Mouse (Mus musculus) limb, embryonic 12.5 days (tissue): ENCODE results near the gene Gm44596. TPM values are rescaled to one million over a fixed set of nuclear protein-coding genes. Genes with fewer than 3 reads are reported as not detected.

ENCODE experiments used
- ATAC-seq: fragments of 200-750 bp; cut with Nextera tagmentation; 2 replicates; pipeline ENCODE4 v1.8.0; 2017; ENCODE audit warnings: low read depth, moderate TSS enrichment; ENCODE audit not compliant: insufficient number of reproducible peaks, insufficient read depth, low FRiP score, low TSS enrichment
- H3K27ac ChIP-seq: fragments of 300-500 bp; sonication (generic); 2 replicates; pipeline ENCODE4 v1.5.1; 2016; ENCODE audit warnings: mild to moderate bottlenecking, moderate library complexity
- H3K27me3 ChIP-seq: fragments of 300-500 bp; sonication (generic); 2 replicates; pipeline ENCODE4 v1.6.1; 2016; ENCODE audit warnings: mild to moderate bottlenecking, moderate library complexity
- H3K36me3 ChIP-seq: fragments of 300-500 bp; sonication (generic); 2 replicates; pipeline ENCODE4 v1.6.1; 2016; ENCODE audit warnings: mild to moderate bottlenecking, moderate library complexity
- H3K4me1 ChIP-seq: fragments of 300-500 bp; sonication (generic); replicated peaks from 2 replicates; pipeline ENCODE4 v1.6.1; 2016
- H3K4me2 ChIP-seq: fragments of 300-500 bp; sonication (generic); 2 replicates; pipeline ENCODE4 v1.6.1; 2016; ENCODE audit warnings: mild to moderate bottlenecking, moderate library complexity
- H3K4me3 ChIP-seq: fragments of 300-500 bp; sonication (generic); replicated peaks from 2 replicates; pipeline ENCODE4 v1.5.1; 2016; ENCODE audit warnings: mild to moderate bottlenecking
- H3K9ac ChIP-seq: fragments of 300-500 bp; sonication (generic); replicated peaks from 2 replicates; pipeline ENCODE4 v1.6.1; 2016; ENCODE audit warnings: mild to moderate bottlenecking, moderate library complexity
- H3K9me3 ChIP-seq: fragments of 300-500 bp; sonication (generic); 2 replicates; pipeline ENCODE4 v1.6.1; 2016; ENCODE audit warnings: mild to moderate bottlenecking, moderate library complexity
- WGBS: fragments of 180-500 bp; shearing (Covaris S2); methylation state at CpG from one replicate; pipeline ENCODE4 v1.1.7; 2016; 5-methylcytosine and 5-hydroxymethylcytosine counted together
- polyA plus RNA-seq: library from polyadenylated mRNA; unstranded; fragments of >200 nt; fragmentation: Nextera tagmentation; extraction: Ambion mirVana; gene quantifications from 2 replicates; pipeline ENCODE4 v1.2.1, GENCODE M21; 2016

Gene Gm44596
- polyA plus RNA-seq, 1 experiment from 2014 or later: not detected

DNA sequence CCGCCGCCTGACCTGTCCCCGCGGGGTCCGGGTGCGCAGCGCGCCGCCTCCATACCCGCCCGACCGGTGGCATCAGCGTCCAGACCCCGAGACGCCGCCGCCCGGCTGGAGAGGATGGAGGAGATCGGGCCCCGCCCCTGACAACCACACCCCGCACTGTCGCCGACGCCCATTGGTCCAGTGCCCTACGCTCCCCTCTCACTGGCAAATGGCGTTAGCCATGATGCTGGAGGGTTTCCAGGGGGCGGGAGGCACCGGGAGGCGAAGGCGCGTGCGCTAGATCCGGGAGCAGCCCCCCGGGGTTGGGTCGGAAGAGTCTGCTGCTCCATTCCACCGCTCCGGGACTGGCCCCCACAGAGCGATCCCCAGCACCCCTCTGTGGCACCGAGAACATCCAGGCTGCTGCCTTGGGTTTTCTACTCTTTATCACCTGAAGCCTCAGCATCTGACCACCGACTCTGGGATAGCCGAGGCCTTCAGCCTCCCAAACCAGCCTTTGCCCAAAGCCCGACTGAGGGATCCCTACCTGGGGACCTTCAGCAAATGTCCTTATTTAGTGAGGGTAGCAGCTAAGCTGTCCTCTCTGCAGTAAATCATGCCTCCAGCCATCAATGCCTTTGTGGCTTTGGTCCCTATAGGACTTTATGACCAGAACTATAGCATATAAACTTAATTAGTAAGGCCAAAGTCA is 19.4 kb upstream of the Gm44596 start, which contains the start of gene Tulp3:
Gene Tulp3, minus strand, starts transcription at position 126 of the 691 bp plus-strand sequence.
- Histone ChIP-seq H3K4me1 (peaks cover 25% of the 10 kb centered on the region), H3K4me2 (peak within 1 kb of the TSS; percentile 81), H3K27me3 (no peaks in the 10 kb centered on the region), H3K27ac (peak within 1 kb of the TSS; percentile 57), H3K9me3 (no peaks in the 10 kb centered on the region), H3K9ac (peak within 1 kb of the TSS; percentile 73), H3K36me3 (peaks cover 32% of the 10 kb centered on the region), H3K4me3 (peak within 1 kb of the TSS; percentile 70)
- peak; percentile 98 for ATAC-seq
- under 1% methylated on average over 42 of the region's 42 CpGs for WGBS

DNA sequence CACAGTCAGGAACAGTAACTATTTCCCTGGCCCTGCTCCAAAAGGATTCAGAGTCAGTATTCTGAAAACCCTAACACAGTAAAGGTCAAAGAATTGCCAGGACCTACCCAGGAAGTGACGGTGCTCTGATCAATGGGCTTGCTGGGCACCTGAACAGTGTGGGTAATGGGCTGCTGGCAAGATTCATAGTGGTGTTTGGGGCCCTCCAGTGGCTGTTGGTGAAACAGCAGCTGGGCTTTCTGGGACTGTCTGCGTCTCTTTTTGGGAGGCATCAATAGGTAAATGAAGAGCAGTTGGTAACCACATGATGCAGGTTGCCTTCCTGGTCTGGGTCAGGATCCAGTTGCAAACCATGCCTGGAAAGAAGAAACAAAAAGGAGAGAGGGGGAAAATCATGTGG is 16.3 kb upstream of the Gm44596 start:
- H3K9ac ChIP-seq: no peak overlapping the region
- H3K4me2 ChIP-seq: no peak overlapping the region
- H3K36me3 ChIP-seq: peaks cover 25% of the 10 kb centered on the region
- no peak overlapping the region for H3K4me3 ChIP-seq
- 36% methylated on average over 2 of the region's 2 CpGs for WGBS
- no peaks in the 10 kb centered on the region for H3K27me3 ChIP-seq
- H3K9me3 ChIP-seq: no peaks in the 10 kb centered on the region
- peaks cover 39% of the 10 kb centered on the region for H3K4me1 ChIP-seq
- no peak overlapping the region for H3K27ac ChIP-seq
- no peak for ATAC-seq

DNA sequence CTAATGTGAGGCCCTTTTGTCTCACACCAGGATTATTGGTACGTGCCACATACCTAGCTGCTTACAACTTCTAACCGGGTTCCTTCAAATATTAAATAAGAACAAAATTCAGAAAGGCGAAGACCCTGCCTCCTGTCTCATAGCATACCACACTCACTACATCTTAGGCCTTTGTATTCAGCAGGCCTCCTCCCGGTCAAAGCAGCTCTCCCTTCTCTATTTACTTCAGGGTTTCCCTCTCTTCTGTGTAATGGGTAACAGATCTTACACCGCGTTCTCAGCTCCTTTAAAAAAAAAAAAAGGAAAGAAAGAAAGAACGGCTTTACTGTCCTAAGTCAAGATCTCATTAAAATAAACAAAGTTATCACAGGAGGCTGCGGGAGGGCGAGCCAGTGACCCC is 13.4 kb upstream of the Gm44596 start:
- no peaks in the 10 kb centered on the region for H3K27me3 ChIP-seq
- WGBS: 22% methylated on average over 9 of the region's 9 CpGs
- ATAC-seq: no peak
- no peaks in the 10 kb centered on the region for H3K9me3 ChIP-seq
- peak overlapping the region; percentile 89 for H3K4me2 ChIP-seq
- peak overlapping the region; percentile 96 for H3K4me3 ChIP-seq
- peaks cover 40% of the 10 kb centered on the region for H3K36me3 ChIP-seq
- peak overlapping the region; percentile 88 for H3K9ac ChIP-seq
- H3K4me1 ChIP-seq: peaks cover 28% of the 10 kb centered on the region
- peak overlapping the region; percentile 96 for H3K27ac ChIP-seq

DNA sequence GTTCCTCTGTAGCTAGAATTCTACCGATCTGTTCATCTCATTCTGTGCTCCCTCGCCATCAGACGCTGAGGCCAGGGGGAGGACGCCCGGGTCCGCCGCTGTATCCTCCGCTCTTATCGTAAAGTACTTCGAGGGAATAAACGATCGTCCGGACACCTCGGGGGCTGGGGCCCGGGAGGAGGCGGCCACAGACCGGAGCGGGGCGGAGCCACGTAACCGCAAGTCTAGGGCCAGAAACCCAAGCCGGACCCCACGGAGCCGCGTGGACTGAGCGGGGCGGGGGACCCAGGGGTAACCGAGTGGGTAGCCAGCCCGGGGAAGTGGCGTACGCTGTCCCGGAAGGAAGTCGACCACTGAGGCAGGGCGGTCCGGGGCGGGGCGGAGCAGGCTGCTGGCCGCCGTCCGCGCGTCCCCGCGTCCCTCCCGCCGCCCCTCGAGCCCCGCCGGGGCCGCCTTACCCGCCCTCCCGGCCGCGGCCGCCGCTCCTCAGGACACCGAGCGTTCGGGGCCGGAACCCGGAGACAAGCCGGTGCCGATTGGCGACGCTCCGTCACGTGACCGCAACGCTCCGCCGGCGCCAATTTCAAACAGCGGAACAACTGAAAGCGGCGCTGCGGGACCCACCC is 12.8 kb upstream of the Gm44596 start, which contains the start of the genes Rhno1 and Foxm1:
Gene Rhno1, minus strand, starts transcription at position 531 of the 626 bp plus-strand sequence.
Gene Foxm1, plus strand, starts transcription at position 587 of the 626 bp plus-strand sequence.
- no peaks in the 10 kb centered on the region for H3K9me3 ChIP-seq
- peak within 1 kb of the TSS; percentile 96 for H3K27ac ChIP-seq
- H3K27me3 ChIP-seq: no peaks in the 10 kb centered on the region
- peak; percentile 85 for ATAC-seq
- peaks cover 40% of the 10 kb centered on the region for H3K36me3 ChIP-seq
- under 1% methylated on average over 67 of the region's 76 CpGs for WGBS
- H3K4me3 ChIP-seq: peak within 1 kb of the TSS; percentile 96
- H3K4me1 ChIP-seq: peaks cover 28% of the 10 kb centered on the region
- H3K4me2 ChIP-seq: peak within 1 kb of the TSS; percentile 89
- peak within 1 kb of the TSS; percentile 88 for H3K9ac ChIP-seq

DNA sequence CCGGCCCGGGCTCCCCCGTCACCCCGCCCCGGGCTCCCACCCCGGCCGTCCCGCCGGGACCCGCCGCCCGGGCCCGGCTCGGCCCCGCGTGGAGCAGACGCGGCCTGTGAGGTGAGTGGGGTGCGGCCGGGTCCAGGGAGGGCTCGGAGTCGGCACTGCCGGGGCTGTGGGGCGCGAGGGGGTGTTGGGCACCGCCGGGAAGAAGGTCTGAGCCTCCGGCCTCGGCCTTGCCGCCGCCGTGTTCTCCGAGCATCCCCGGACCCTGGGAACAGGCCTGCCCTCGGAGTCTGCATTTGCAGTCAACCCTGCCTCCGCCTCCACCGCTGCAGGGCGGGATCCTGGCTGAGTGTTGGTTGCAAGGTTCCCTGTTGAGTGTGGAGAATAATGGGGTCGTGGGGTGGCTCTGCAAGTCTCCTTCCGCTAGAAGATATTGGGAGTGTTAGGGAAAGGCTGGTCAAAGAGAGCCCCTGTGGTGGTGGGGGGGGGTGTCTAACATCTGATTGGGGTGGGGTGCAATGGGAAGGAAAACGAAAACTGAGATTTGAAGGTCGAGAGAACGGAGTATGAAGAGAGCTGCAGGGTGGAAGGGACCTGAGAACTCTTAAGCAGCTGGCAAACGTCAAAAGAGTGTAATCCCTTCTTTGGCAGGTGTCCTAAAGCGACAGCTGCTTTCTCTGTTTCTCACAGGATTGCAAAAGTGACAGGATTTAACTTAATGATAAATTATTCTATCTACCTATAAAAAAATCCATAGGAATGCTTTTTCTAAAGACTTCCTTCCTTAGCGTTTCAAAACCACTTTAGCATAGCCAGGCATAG is 12.1 kb upstream of the Gm44596 start:
- Histone ChIP-seq H3K4me1 (peaks cover 28% of the 10 kb centered on the region), H3K9me3 (no peaks in the 10 kb centered on the region), H3K27me3 (no peaks in the 10 kb centered on the region), H3K9ac (peak overlapping the region; percentile 88), H3K4me2 (peak overlapping the region; percentile 89), H3K36me3 (peaks cover 41% of the 10 kb centered on the region), H3K4me3 (peak overlapping the region; percentile 96), H3K27ac (peak overlapping the region; percentile 96)
- ATAC-seq: no peak; the same call in none of the 2 replicates
- under 1% methylated on average over 43 of the region's 46 CpGs for WGBS

DNA sequence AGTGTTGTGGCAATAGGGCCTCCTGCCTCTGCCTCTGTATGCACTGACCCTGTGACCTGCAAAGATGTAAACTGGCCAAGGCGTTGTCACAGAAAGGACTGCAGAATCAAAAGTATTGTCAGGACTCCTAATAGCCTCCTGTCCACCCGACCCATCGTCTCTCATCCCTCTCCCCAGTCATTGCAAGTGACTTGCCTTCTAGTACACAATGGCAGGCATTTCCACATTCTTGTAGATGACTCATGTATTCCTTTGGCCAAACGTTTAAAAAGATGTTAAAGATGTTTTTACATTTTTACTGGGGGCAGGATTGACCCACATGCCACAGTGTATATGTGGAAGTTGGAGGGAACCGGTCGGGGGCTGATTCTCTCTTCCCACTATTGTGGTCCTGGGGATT is 10.6 kb upstream of the Gm44596 start:
- no peaks in the 10 kb centered on the region for H3K27me3 ChIP-seq
- H3K4me2 ChIP-seq: 0 out of 2 replicates have a peak overlapping the region, but pooled peaks have one; percentile 13
- 83% methylated on average over 6 of the region's 6 CpGs for WGBS
- H3K4me3 ChIP-seq: no peak overlapping the region
- no peak overlapping the region for H3K27ac ChIP-seq
- peaks cover 28% of the 10 kb centered on the region for H3K4me1 ChIP-seq
- H3K36me3 ChIP-seq: peaks cover 47% of the 10 kb centered on the region
- ATAC-seq: no peak
- H3K9me3 ChIP-seq: no peaks in the 10 kb centered on the region
- H3K9ac ChIP-seq: no peak overlapping the region

DNA sequence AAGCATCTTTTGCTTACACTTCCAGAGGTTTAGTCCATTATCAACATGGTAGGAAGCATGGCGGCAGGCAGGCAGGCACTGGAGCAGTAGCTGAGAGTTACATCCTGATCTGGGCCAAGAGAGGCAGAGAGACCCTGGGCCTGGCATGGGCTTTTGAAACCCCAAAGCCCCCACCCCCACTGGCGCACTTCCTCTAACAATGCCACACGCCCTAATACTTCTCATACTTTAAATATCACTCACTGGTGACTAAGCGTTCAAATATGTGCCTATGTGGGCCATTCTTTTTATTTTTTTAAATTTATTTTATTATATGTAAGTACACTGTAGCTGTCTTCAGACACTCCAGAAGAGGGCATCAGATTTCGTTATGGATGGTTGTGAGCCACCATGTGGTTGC is 8.8 kb upstream of the Gm44596 start:
- Histone ChIP-seq H3K9ac (no peak overlapping the region), H3K27me3 (no peaks in the 10 kb centered on the region), H3K4me3 (no peak overlapping the region), H3K9me3 (no peaks in the 10 kb centered on the region), H3K4me2 (no peak overlapping the region), H3K4me1 (peaks cover 19% of the 10 kb centered on the region), H3K36me3 (peaks cover 64% of the 10 kb centered on the region), H3K27ac (no peak overlapping the region)
- 95% methylated on average over 5 of the region's 5 CpGs for WGBS
- no peak for ATAC-seq

DNA sequence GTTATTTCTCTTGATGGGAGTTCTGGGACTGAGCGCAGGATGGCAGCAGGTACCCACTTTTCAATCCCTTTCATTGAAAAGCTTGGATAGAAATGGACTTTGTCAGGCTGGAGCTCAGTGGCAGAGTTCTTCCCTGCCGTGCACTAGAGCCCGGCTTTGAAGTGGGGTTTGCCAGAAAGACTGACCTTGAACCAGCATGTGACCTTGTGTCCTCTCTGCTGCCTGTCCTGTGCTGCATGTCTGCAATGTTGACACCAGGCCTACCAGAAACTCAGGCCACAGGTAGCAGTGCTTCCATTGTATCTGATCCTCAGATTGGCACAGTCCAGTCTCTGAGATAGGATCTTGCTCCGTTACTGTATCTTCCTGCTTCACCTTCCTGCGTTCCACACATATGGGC is 5.3 kb upstream of the Gm44596 start:
- Histone ChIP-seq H3K27ac (no peak overlapping the region), H3K27me3 (no peaks in the 10 kb centered on the region), H3K9ac (no peak overlapping the region), H3K4me3 (no peak overlapping the region), H3K9me3 (no peaks in the 10 kb centered on the region), H3K4me2 (no peak overlapping the region), H3K36me3 (peaks cover 99% of the 10 kb centered on the region), H3K4me1 (no peaks in the 10 kb centered on the region)
- ATAC-seq: no peak
- 91% methylated on average over 5 of the region's 5 CpGs for WGBS

DNA sequence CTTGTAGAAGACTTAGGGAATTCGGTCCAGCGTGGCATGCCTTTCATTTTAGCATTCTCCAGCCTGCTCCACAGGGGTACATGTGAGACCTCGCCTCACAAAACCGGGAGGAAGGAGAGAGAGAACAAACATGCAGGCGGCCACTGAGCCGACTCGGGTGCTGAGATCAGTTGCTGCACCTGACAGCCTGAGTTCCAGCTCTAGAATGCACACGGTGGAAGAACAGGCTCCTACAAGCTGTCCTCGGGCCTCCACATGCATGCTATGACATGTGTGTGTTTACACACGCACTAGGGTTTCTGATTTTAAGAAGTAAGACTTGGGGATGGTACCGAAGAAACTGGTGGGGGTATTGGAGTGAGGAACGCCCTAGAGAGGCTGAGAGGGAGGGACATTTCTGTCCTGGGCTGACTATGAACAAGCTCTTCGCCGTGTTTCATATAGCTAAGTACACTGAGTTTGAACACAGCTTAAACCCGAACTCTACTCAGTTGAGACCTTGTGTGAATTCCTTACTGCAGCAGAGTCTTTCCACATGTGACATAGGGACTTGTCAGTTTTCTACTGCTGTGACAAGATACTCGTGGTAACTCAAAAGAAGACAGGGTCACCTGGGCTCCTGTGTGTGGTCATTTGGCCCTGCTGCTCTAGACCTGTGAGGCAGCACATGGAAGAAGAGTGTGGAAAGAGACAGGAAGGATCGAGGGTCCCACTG is 1.2 kb downstream of the Gm44596 start:
- Histone ChIP-seq H3K27me3 (no peaks in the 10 kb centered on the region), H3K27ac (no peak overlapping the region), H3K9ac (no peak overlapping the region), H3K4me3 (no peak overlapping the region), H3K4me2 (no peak overlapping the region), H3K36me3 (peaks cover 51% of the 10 kb centered on the region), H3K4me1 (no peaks in the 10 kb centered on the region), H3K9me3 (no peaks in the 10 kb centered on the region)
- ATAC-seq: no peak
- WGBS: 86% methylated on average over 17 of the region's 17 CpGs

DNA sequence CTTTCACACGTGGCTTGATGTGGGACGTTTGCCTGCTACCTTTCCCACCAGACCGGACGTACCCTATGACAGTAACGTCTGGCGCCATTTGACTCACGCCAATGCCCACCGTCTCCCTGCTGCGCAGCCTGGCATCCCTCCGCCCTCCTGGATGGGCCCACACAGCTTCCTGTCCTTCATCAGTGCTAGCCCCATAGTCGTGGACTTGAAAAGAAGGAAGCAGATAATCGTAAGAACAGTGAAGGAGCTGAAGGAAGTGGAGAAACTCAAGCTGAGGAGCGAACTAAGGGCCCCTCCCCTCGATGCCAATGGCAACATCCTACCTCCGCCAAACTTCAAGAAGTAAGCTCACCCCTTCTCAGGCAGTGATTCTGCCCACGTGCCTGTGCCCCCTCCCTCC is 4.3 kb downstream of the Gm44596 start:
- Histone ChIP-seq H3K4me3 (no peak overlapping the region), H3K9me3 (no peaks in the 10 kb centered on the region), H3K4me1 (no peaks in the 10 kb centered on the region), H3K9ac (no peak overlapping the region), H3K27ac (no peak overlapping the region), H3K4me2 (no peak overlapping the region), H3K27me3 (no peaks in the 10 kb centered on the region), H3K36me3 (peaks cover 20% of the 10 kb centered on the region)
- no peak for ATAC-seq
- 90% methylated on average over 16 of the region's 16 CpGs for whole genome bisulfite sequencing
